Mouse (Mus musculus): ENCODE measurements around the gene Prn.

DNA sequence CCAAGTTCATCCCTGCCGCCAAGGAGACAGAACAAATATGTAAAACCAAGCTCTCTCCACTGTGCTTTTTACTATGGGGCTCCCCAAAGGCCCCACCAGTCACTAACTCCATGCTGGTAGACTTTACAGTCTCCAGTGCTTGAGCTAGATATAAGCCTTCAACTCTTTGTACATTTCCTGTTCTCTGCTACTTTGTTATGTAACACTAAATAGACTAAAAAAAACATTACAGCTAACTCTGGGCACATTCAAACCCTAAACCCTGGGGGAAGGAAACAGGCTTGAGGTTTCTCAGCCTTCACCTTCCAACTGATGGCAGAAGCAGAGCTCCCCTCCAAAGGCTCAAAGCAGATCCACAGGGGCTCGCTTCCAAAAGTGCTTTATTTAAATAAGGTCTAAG is 82.7 kb downstream of the Prn start:
- no peak for TF ChIP-seq CTCF (IDR thresholded peaks at IDR 0.05; ENCODE audit: borderline replicate concordance, control insufficient read depth, extremely low read depth, insufficient read depth, low read length, poor library complexity)
- no peak for TF ChIP-seq POLR2A (IDR thresholded peaks at IDR 0.05; ENCODE audit: control insufficient read depth, extremely low read depth, insufficient read depth, low read length, poor library complexity)

Data from thymus, adult 2 months (tissue).